Mouse (Mus musculus) cerebellum, adult (tissue): Measurements from ENCODE around the gene Fam98c.

Experiments used
- ATAC-seq: cut with Nextera tagmentation; 2 replicates; pipeline ENCODE4 v1.9.2; 2017; ENCODE audit warnings: mild to moderate bottlenecking, moderate library complexity, mixed read lengths; ENCODE audit not compliant: insufficient number of reproducible peaks, low FRiP score, low TSS enrichment

Fam98c gene

DNA sequence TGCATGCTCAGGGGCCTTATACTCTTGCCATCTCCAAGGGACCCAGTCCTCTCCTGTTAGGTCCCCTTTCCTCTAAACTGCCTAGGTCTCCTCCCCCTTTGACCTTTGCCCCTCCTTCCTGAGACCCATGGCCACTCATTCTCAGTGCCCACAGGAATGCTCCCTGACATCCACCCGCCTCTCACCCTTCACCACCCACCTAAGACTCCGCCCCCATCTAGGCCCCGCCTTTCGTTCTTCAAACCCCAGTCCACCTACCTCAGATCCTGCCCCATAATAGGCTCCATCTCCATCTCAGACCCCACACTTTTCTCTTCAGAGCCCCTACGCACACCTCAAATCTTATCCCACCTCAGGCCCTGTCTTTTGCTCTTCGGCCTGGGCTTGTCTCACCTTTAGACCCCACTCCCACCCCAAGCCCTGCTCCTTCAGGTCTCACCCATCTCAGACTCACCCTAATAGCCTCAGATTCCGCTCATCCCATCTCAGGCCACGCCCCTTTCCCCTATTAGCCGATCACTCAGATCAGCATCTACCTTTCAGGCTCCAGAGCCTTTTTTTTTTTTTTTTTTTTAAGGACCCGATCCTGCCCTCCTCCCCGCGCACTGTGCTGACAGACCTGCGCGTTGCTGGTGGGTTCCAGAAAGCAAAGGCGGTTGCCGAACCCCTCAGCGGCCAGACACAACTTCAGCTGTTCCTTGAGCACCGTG, 37.7 kb downstream of the Fam98c start:
- no peak for ATAC-seq

DNA sequence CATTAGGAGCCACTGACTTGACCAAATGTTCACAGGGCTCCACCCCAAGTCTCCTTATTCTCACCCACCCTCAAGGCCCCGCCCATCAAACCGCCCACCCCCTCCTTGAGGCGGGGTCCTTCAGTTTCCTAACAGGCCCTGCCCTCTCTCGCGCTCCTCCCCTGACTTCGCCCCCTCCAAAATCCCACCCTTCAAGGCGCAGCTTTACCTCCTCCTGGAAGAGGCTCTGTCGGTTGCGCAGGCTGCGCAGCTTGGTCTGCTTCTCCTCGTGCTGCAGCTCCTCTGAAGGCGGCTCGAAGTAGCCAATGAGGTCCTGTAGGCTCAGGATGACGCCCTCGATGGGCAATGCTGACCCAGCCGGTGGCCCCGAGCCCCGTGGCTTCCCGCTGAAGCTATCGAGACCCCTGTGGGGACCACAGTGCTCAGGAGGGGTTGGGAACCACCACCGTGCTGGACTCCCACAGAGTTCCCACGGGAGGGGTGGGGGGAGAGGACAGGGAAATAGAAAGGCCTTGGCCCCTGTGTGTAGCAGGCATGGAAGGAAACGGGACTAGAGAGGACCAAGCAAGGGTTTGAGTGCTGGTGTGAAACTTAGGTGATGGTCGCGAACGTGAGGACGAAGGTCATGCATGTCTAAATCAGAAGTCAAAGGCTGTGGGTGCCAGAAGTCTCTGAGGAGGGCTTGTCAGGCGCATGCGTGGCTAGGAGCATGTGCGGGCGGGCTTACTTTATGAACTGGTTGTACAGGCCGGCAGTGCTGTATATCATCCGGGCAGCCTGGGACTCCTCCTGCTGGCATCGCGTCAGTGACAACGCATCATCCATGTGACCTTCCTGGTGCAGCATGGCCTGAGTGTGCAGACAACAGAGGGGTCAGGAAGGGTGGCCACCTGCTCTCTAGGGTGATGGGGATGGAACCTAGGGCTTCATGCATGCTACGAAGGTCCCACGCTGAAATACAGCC, 46.8 kb downstream of the Fam98c start:
- ATAC-seq, result no peak
